Mouse (Mus musculus): Measurements from ENCODE around the gene Fxyd2.

DNA sequence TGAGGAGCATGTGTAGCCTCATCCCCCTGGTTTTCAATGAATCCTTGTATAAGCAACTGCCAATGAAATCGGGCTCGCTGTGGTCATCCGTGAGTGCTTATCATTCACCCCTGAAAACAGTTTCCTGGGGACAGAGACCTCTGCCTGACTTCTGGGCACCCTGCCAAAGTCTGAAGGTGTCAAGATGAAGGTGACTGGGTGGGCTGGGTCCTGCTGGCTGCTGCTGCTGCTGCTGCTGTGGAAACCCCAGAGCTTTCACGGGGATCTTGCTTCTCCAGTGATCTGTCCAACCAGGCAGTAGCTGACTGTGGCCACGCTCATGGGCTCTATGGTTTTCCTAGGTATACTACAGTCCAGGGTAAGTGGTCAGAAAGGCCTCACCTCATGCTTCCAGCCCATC lies 10.7 kb downstream of the Fxyd2 start:
- no peak for TF ChIP-seq CTCF (IDR thresholded peaks at IDR 0.05; ENCODE audit: insufficient read depth, low read depth, low read length)
- no peak for TF ChIP-seq POLR2A (IDR thresholded peaks at IDR 0.05; ENCODE audit: insufficient read depth, low read depth, low read length)
